15 mouse cellular contexts compared by ENCODE assay signal in the genomic region with DNA sequence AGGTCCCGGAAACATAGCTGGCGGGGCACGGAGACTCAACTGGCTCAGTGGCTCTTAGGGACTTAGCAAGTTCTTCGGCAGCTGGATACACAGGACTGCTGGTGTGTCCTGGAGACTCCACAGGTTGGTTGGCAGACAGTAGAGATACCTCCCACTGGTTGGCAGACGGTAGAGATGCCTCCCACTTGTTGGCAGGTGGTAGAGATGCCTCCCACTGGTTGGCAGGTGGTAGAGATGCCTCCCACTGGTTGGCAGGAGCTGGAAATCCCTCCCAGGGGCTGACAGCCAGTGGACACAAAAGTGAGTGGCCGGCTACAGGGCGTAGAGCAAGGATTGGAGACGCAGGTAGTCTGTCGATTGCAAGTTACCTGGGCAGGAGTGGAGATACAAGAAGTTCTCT. TPM values are rescaled to one million over a fixed set of nuclear protein-coding genes. Genes with fewer than 3 reads are reported as not detected.
DNase-seq lines count a peak whose midpoint lies in the region; ATAC-seq lines count a peak whose summit lies in the region.
"Had no signal": no experiment of that assay in that cellular context is flagged by ENCODE, and none has a peak within 500 bp of the region (broad histone marks: within the 10 kb centered on the region; RNA-seq: fewer than 3 reads in every experiment).

No protein-coding gene starts in this region.

- ATAC-seq in hindbrain, embryonic 15.5 days (ENCODE audit: low FRiP score, low read depth) = peak; percentile 33
- no peak for ATAC-seq in hindbrain, embryonic 12.5 days (ENCODE audit: low FRiP score)
- ATAC-seq in neural tube, embryonic 15.5 days (ENCODE audit: low FRiP score) = no peak
- ATAC-seq: CD4-positive, CD25-positive, alpha-beta regulatory T cell, adult 4 months; inflammation-experienced regulatory T-cells, adult 6 months had no signal

- H3K36me3 ChIP-seq in hindbrain, embryonic 15.5 days = no peaks in the 10 kb centered on the region
- H3K36me3 ChIP-seq in hindbrain, embryonic 12.5 days = no peaks in the 10 kb centered on the region
- no peaks in the 10 kb centered on the region for H3K36me3 ChIP-seq in neural tube, embryonic 15.5 days
- H3K36me3 ChIP-seq: embryonic facial prominence, embryonic 15.5 days had no signal

- H3K4me3 ChIP-seq in hindbrain, embryonic 15.5 days = no peak overlapping the region
- H3K4me3 ChIP-seq in hindbrain, embryonic 12.5 days = no peak overlapping the region
- no peak overlapping the region for H3K4me3 ChIP-seq in neural tube, embryonic 15.5 days (replicated peaks)
- H3K4me3 ChIP-seq: embryonic facial prominence, embryonic 15.5 days; heart, adult 2 months had no signal

- intact Hi-C loops in heart, postnatal 14 days (cut with DNase I) = no loop called here

- peak; percentile 84 for DNase-seq in cerebellum, adult 9-10 months
- peak; percentile 24 for DNase-seq in layer of hippocampus, adult 9-10 months (ENCODE audit: low spot score)
- peak; percentile 56 to 63 for DNase-seq in right cerebral cortex, adult 2 months (ENCODE audit: low spot score in 2 of 2)
- no peak for DNase-seq in spleen, adult 18-20 months
- DNase-seq in heart, postnatal 14 days = no peak
- DNase-seq: lung, adult 2 months; midbrain, embryonic 14.5 days had no signal

- H3K9me3 ChIP-seq in hindbrain, embryonic 15.5 days = no peaks in the 10 kb centered on the region
- no peaks in the 10 kb centered on the region for H3K9me3 ChIP-seq in hindbrain, embryonic 12.5 days (replicated peaks)
- H3K9me3 ChIP-seq in neural tube, embryonic 15.5 days (replicated peaks) = no peaks in the 10 kb centered on the region
- H3K9me3 ChIP-seq: embryonic facial prominence, embryonic 15.5 days had no signal

- H3K27me3 ChIP-seq in hindbrain, embryonic 15.5 days = no peaks in the 10 kb centered on the region
- H3K27me3 ChIP-seq in hindbrain, embryonic 12.5 days = no peaks in the 10 kb centered on the region
- no peaks in the 10 kb centered on the region for H3K27me3 ChIP-seq in neural tube, embryonic 15.5 days (replicated peaks)
- H3K27me3 ChIP-seq: embryonic facial prominence, embryonic 15.5 days had no signal

- H3K4me2 ChIP-seq in hindbrain, embryonic 15.5 days = no peak overlapping the region
- no peak overlapping the region for H3K4me2 ChIP-seq in hindbrain, embryonic 12.5 days (replicated peaks)
- no peak overlapping the region for H3K4me2 ChIP-seq in neural tube, embryonic 15.5 days
- H3K4me2 ChIP-seq: embryonic facial prominence, embryonic 15.5 days had no signal

- H3K27ac ChIP-seq in hindbrain, embryonic 15.5 days (replicated peaks) = no peak overlapping the region
- no peak overlapping the region for H3K27ac ChIP-seq in hindbrain, embryonic 12.5 days
- no peak overlapping the region for H3K27ac ChIP-seq in neural tube, embryonic 15.5 days (replicated peaks)
- H3K27ac ChIP-seq: embryonic facial prominence, embryonic 15.5 days; heart, adult 2 months had no signal

- 86% methylated on average over 9 of the region's 9 CpGs for WGBS in hindbrain, embryonic 15.5 days
- WGBS in hindbrain, embryonic 12.5 days = 91% methylated on average over 9 of the region's 9 CpGs
- WGBS in neural tube, embryonic 15.5 days = 92% methylated on average over 9 of the region's 9 CpGs

- no peak overlapping the region for H3K9ac ChIP-seq in hindbrain, embryonic 15.5 days
- H3K9ac ChIP-seq in hindbrain, embryonic 12.5 days = no peak overlapping the region
- H3K9ac ChIP-seq in neural tube, embryonic 15.5 days (replicated peaks) = no peak overlapping the region
- H3K9ac ChIP-seq: embryonic facial prominence, embryonic 15.5 days had no signal

- no peaks in the 10 kb centered on the region; the same call in 1 of the 2 replicates for H3K4me1 ChIP-seq in hindbrain, embryonic 15.5 days (replicated peaks)
- H3K4me1 ChIP-seq in hindbrain, embryonic 12.5 days = no peaks in the 10 kb centered on the region
- H3K4me1 ChIP-seq in neural tube, embryonic 15.5 days = no peaks in the 10 kb centered on the region
- H3K4me1 ChIP-seq: embryonic facial prominence, embryonic 15.5 days had no signal

RNA-seq across cellular contexts. Expression of a gene that starts 0.5 kb away (rescaled TPM):
- polyA plus RNA-seq in hindbrain, embryonic 15.5 days (2015; fragmentation: Nextera tagmentation; extraction: Ambion mirVana) = not detected in 2 replicates
- not detected in 2 replicates for polyA plus RNA-seq in hindbrain, embryonic 12.5 days (2016; fragmentation: Nextera tagmentation; extraction: Ambion mirVana)
- polyA plus RNA-seq in neural tube, embryonic 15.5 days (2015; fragmentation: Nextera tagmentation; extraction: Ambion mirVana) = not detected in 2 replicates
- not detected for total RNA-seq in heart, postnatal 14 days (2021)
- total RNA-seq: heart, adult 2 months; left cerebral cortex, postnatal 10 days had no signal
- polyA plus RNA-seq: CD4-positive, CD25-positive, alpha-beta regulatory T cell, adult 4 months; heart, adult 2 months; inflammation-experienced regulatory T-cells, adult 6 months; lung, adult 2 months; midbrain, embryonic 14.5 days had no signal

Comparison
In these comparisons a context has a peak if more than half of its experiments do, and no peak if none do; other contexts are left out.
1. DNase-seq: peak in cerebellum, adult 9-10 months (single experiment), layer of hippocampus, adult 9-10 months (single experiment) and right cerebral cortex, adult 2 months (2 of 2); none in spleen, adult 18-20 months (0 of 2) and heart, postnatal 14 days (0 of 2).